Mouse (Mus musculus): ENCODE results near the gene Ifit1bl1. TPM values are rescaled to one million over a fixed set of nuclear protein-coding genes. Genes with fewer than 3 reads are reported as not detected.
A peak's percentile ranks its signal among the peaks of the same experiment; 100 is the strongest.

The Ifit1bl1 gene
- polyA plus RNA-seq, 2 experiments, result 0.36 to 0.51 TPM

DNA sequence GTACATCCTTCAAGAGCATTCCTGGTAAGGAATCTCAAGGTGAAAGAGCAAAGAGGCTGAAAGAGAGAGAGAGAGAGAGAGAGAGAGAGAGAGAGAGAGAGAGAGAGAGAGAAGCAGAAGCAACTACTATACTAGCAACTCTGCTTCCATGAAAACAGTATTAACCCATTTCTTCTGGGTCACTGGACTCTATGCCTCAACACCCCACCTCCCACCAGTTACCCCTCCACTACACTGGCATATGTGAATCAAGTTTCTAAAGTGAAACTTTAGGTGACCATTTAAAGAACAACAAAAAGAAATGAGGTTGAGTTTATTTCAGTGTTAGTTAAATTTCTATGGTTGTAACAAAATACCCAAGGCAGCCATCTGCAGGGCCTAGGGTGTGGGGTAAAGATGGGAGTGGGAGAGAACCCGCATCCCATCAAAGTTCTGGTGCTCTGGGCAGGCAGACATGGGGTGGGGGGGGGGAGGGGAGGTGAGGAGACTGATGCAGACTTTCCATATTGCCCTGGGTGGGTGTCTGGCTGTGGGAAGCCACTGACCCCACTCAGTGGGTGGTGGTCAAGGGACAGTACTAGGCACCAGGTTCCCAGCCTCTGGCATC is 35.5 kb downstream of the Ifit1bl1 start:
- no peak for ATAC-seq (ENCODE audit: low FRiP score, low read depth)
- no peak for DNase-seq (ENCODE audit: low spot score)
- 89% methylated on average over 1 of the region's 1 CpGs for WGBS

DNA sequence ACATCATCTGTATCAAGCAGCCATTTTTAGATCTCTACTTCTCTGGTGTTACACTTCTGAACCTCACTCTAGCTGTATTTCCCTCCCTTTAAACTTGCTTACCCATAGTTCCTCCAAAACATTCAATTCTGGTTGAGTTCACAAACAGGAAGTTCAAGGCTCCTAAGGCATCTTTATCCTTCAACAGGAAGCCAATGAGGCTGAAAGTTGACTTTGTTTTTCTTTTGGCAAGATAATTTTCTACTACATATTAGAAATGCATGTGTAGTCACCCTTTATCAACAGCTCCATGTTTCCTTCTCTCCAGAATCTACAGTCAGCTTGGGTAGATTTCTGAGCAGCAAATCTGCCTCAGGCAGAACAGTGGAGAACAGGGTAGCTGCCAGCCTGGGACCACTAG is 39.2 kb downstream of the Ifit1bl1 start:
- DNase-seq (ENCODE audit: low spot score), result no peak
- ATAC-seq (ENCODE audit: low FRiP score, low read depth), result no peak
- TF ChIP-seq POLR2A (IDR thresholded peaks at IDR 0.05; ENCODE audit: borderline replicate concordance, extremely low read depth, insufficient read depth, insufficient read length), result no peak

More for the DNA sequence above, 35.5 kb downstream of the Ifit1bl1 start:
- Histone ChIP-seq H3K4me3 (replicated peaks; ENCODE audit: low read length) (no peak overlapping the region), H3K27me3 (ENCODE audit: control insufficient read depth, insufficient read depth, low read length) (no peaks in the 10 kb centered on the region), H3K4me2 (replicated peaks; ENCODE audit: low read depth, low read length, severe bottlenecking) (no peak overlapping the region), H3K4me1 (ENCODE audit: control insufficient read depth, insufficient read depth, low read length) (no peaks in the 10 kb centered on the region; the same call in 1 of the 2 replicates), H3K36me3 (ENCODE audit: control insufficient read depth, insufficient read depth, low read length) (no peaks in the 10 kb centered on the region), H3K9ac (ENCODE audit: low read depth, low read length, severe bottlenecking) (no peak overlapping the region), H3K27ac (replicated peaks; ENCODE audit: low read depth, low read length) (no peak overlapping the region), H3K9me3 (ENCODE audit: control insufficient read depth, low read length) (no peaks in the 10 kb centered on the region)
- no peak for TF ChIP-seq POLR2A (IDR thresholded peaks at IDR 0.05; ENCODE audit: borderline replicate concordance, extremely low read depth, insufficient read depth, insufficient read length)

DNA sequence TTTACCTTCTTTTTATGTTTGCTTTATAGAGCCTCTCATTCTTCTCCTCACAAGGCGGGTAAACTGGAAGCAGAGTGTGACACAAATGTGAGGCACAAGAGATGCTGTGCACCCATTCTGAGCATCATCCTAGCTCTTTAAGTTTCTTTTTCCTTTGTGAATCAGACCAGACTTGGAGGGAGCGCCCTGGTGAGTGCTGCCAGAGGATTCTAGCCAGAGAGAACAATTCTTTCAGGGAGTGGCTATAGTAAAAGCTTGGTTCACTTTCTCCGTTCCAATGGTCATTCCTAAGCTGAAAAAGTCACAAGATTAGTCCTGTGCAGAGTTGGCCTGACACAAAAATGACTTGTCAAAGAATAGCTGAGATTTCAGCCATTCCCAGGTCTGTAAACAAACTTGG is 45.1 kb downstream of the Ifit1bl1 start:
- no peak for ATAC-seq (ENCODE audit: low FRiP score, low read depth)
- no peaks in the 10 kb centered on the region for H3K36me3 ChIP-seq (ENCODE audit: control insufficient read depth, insufficient read depth, low read length)
- no peak for TF ChIP-seq POLR2A (IDR thresholded peaks at IDR 0.05; ENCODE audit: borderline replicate concordance, extremely low read depth, insufficient read depth, insufficient read length)
- no peak overlapping the region for H3K4me3 ChIP-seq (replicated peaks; ENCODE audit: low read length)
- H3K4me2 ChIP-seq (replicated peaks; ENCODE audit: low read depth, low read length, severe bottlenecking), result no peak overlapping the region
- H3K9ac ChIP-seq (ENCODE audit: low read depth, low read length, severe bottlenecking), result no peak overlapping the region
- H3K4me1 ChIP-seq (ENCODE audit: control insufficient read depth, insufficient read depth, low read length), result peaks cover 17% of the 10 kb centered on the region; the same call in 1 of the 2 replicates
- DNase-seq (ENCODE audit: low spot score), result no peak
- no peaks in the 10 kb centered on the region for H3K27me3 ChIP-seq (ENCODE audit: control insufficient read depth, insufficient read depth, low read length)
- 79% methylated on average over 3 of the region's 3 CpGs for WGBS
- peaks cover 4% of the 10 kb centered on the region; the same call in 1 of the 2 replicates for H3K9me3 ChIP-seq (ENCODE audit: control insufficient read depth, low read length)
- H3K27ac ChIP-seq (replicated peaks; ENCODE audit: low read depth, low read length), result no peak overlapping the region

More for the DNA sequence above, 39.2 kb downstream of the Ifit1bl1 start:
- no peak overlapping the region for H3K27ac ChIP-seq (replicated peaks; ENCODE audit: low read depth, low read length)
- no peaks in the 10 kb centered on the region for H3K4me1 ChIP-seq (ENCODE audit: control insufficient read depth, insufficient read depth, low read length)
- H3K36me3 ChIP-seq (ENCODE audit: control insufficient read depth, insufficient read depth, low read length), result no peaks in the 10 kb centered on the region
- no peaks in the 10 kb centered on the region for H3K27me3 ChIP-seq (ENCODE audit: control insufficient read depth, insufficient read depth, low read length)
- no peak overlapping the region for H3K4me3 ChIP-seq (replicated peaks; ENCODE audit: low read length)
- no peaks in the 10 kb centered on the region for H3K9me3 ChIP-seq (ENCODE audit: control insufficient read depth, low read length)
- no peak overlapping the region for H3K4me2 ChIP-seq (replicated peaks; ENCODE audit: low read depth, low read length, severe bottlenecking)
- H3K9ac ChIP-seq (ENCODE audit: low read depth, low read length, severe bottlenecking), result no peak overlapping the region

DNA sequence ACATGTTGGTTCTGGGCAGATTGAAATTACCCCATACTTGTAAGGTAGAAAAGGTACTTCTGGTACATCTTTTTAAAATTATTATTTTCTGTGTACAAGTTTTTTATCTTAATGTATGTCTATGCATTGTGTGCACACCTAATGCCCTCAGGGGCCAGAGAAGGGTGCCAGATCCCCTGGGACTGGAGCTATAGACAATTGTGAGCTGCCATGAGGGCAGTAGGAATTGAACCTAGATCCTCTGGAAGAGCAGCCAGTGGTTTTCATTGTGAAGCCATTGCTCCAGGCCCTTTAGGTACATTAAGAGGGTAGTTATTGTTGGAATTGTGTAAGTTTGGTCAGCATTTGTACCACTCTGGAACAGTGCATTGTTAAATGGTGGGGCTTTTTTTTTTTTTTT is 47.7 kb downstream of the Ifit1bl1 start:
- Histone ChIP-seq H3K27ac (replicated peaks; ENCODE audit: low read depth, low read length) (no peak overlapping the region), H3K4me3 (replicated peaks; ENCODE audit: low read length) (no peak overlapping the region), H3K27me3 (ENCODE audit: control insufficient read depth, insufficient read depth, low read length) (no peaks in the 10 kb centered on the region), H3K36me3 (ENCODE audit: control insufficient read depth, insufficient read depth, low read length) (no peaks in the 10 kb centered on the region), H3K4me1 (ENCODE audit: control insufficient read depth, insufficient read depth, low read length) (peaks cover 18% of the 10 kb centered on the region; the same call in 1 of the 2 replicates), H3K9ac (ENCODE audit: low read depth, low read length, severe bottlenecking) (no peak overlapping the region), H3K9me3 (ENCODE audit: control insufficient read depth, low read length) (peaks cover 4% of the 10 kb centered on the region; the same call in 1 of the 2 replicates), H3K4me2 (replicated peaks; ENCODE audit: low read depth, low read length, severe bottlenecking) (no peak overlapping the region)
- DNase-seq (ENCODE audit: low spot score) (no peak), ATAC-seq (ENCODE audit: low FRiP score, low read depth) (no peak)
- no peak for TF ChIP-seq POLR2A (IDR thresholded peaks at IDR 0.05; ENCODE audit: borderline replicate concordance, extremely low read depth, insufficient read depth, insufficient read length)

DNA sequence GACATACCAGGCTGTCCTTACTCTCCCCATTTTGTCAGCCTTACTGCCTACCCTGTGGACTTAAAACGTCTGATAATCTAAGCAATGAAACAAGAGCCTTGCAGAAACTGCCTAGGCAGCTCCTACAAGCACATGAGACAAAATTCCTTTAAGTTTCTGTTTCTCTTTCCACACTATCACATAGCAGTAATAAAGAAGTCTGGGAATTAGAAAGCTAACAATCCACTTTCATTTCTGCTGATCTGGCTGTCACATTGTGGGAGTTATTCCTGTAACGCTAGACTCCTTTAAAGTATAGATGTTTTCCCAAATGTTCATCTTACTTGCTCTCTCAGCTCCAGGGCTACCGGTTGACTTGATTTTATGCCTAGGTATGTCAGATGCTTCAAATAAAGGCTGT is 48.2 kb downstream of the Ifit1bl1 start:
- no peak overlapping the region for H3K4me3 ChIP-seq (replicated peaks; ENCODE audit: low read length)
- ATAC-seq (ENCODE audit: low FRiP score, low read depth) (no peak), DNase-seq (ENCODE audit: low spot score) (no peak)
- H3K27me3 ChIP-seq (ENCODE audit: control insufficient read depth, insufficient read depth, low read length), result no peaks in the 10 kb centered on the region
- peak overlapping the region; percentile 71 for H3K27ac ChIP-seq (replicated peaks; ENCODE audit: low read depth, low read length)
- peaks cover 18% of the 10 kb centered on the region; the same call in 1 of the 2 replicates for H3K4me1 ChIP-seq (ENCODE audit: control insufficient read depth, insufficient read depth, low read length)
- no peak for TF ChIP-seq POLR2A (IDR thresholded peaks at IDR 0.05; ENCODE audit: borderline replicate concordance, extremely low read depth, insufficient read depth, insufficient read length)
- H3K9ac ChIP-seq (ENCODE audit: low read depth, low read length, severe bottlenecking), result no peak overlapping the region
- WGBS, result 36% methylated on average over 3 of the region's 3 CpGs
- H3K9me3 ChIP-seq (ENCODE audit: control insufficient read depth, low read length), result peaks cover 4% of the 10 kb centered on the region; the same call in 1 of the 2 replicates
- H3K36me3 ChIP-seq (ENCODE audit: control insufficient read depth, insufficient read depth, low read length), result no peaks in the 10 kb centered on the region
- peak overlapping the region; percentile 28; the same call in 1 of the 2 replicates for H3K4me2 ChIP-seq (replicated peaks; ENCODE audit: low read depth, low read length, severe bottlenecking)
